Mouse (Mus musculus) C2C12 (cell line): ENCODE results near the gene Pfpl. TPM values are rescaled to one million over a fixed set of nuclear protein-coding genes. Genes with fewer than 3 reads are reported as not detected.

ENCODE experiments used
- H3K27me3 ChIP-seq: one replicate; pipeline ENCODE4 v1.6.1; 2011; ENCODE audit not compliant: control insufficient read depth, insufficient read depth, insufficient read length
- H3K36me3 ChIP-seq: one replicate; pipeline ENCODE4 v1.6.1; 2011; ENCODE audit not compliant: control insufficient read depth, insufficient read depth
- H3K4me3 ChIP-seq: one replicate; pipeline ENCODE4 v1.5.1; 2011; ENCODE audit warnings: mild to moderate bottlenecking, control low read depth; ENCODE audit not compliant: poor library complexity, insufficient read depth, severe bottlenecking
- H3K79me2 ChIP-seq: one replicate; pipeline ENCODE4 v1.6.1; 2011; ENCODE audit not compliant: control insufficient read depth, insufficient read depth
- H3K79me3 ChIP-seq: one replicate; pipeline ENCODE4 v1.6.1; 2011; ENCODE audit warnings: low read depth, control low read depth
- H3ac ChIP-seq: one replicate; pipeline ENCODE3; 2011; ENCODE audit warnings: low read depth; ENCODE audit not compliant: control insufficient read depth, insufficient read length
- CEBPB ChIP-seq: IDR thresholded peaks from one replicate; pipeline ENCODE4 v1.6.1; 2011; ENCODE audit warnings: low read depth, mild to moderate bottlenecking, control low read depth, moderate library complexity
- CTCF ChIP-seq: IDR thresholded peaks from one replicate; pipeline ENCODE4 v1.5.1; 2011; ENCODE audit not compliant: control insufficient read depth, insufficient read depth, insufficient read length
- FOSL1 ChIP-seq: IDR thresholded peaks from one replicate; pipeline ENCODE4 v1.8.0; 2011; ENCODE audit warnings: mild to moderate bottlenecking, low read length; ENCODE audit not compliant: poor library complexity, insufficient read depth, severe bottlenecking
- MAX ChIP-seq: IDR thresholded peaks from one replicate; pipeline ENCODE4 v1.6.1; 2011; ENCODE audit warnings: mild to moderate bottlenecking, control low read depth
- MYOD1 ChIP-seq: IDR thresholded peaks from one replicate; pipeline ENCODE4 v1.6.1; 2011; ENCODE audit warnings: low read depth; ENCODE audit not compliant: control insufficient read depth, insufficient read length
- MYOG ChIP-seq: IDR thresholded peaks from one replicate; pipeline ENCODE4 v1.6.1; 2011; ENCODE audit not compliant: control insufficient read depth, insufficient read length; ENCODE audit errors: extremely low read depth
- USF1 ChIP-seq: IDR thresholded peaks from one replicate; pipeline ENCODE4 v1.6.1; 2011; ENCODE audit warnings: low read depth, mild to moderate bottlenecking, control low read depth, moderate library complexity
- polyA plus RNA-seq: library from polyadenylated mRNA; unstranded; fragments of >200 nt; fragmentation: generic; extraction: Trizol; gene quantifications from one replicate; pipeline ENCODE4 v1.2.1, GENCODE M21; 2012; ENCODE audit warnings: missing spikeins

Pfpl gene
- polyA plus RNA-seq, 1 experiment = not detected

GRCm38 (mm10) chr19:12421680-12422079, 6.0 kb upstream of the Pfpl start:
- no peak overlapping the region for H3ac ChIP-seq
- TF ChIP-seq MYOG = no peak
- TF ChIP-seq FOSL1 = no peak
- TF ChIP-seq CTCF = no peak
- no peak for TF ChIP-seq USF1
- TF ChIP-seq MAX = no peak
- no peak for TF ChIP-seq MYOD1
- H3K79me3 ChIP-seq = no peaks in the 10 kb centered on the region
- H3K36me3 ChIP-seq = no peaks in the 10 kb centered on the region
- no peaks in the 10 kb centered on the region for H3K27me3 ChIP-seq
- H3K4me3 ChIP-seq = no peak overlapping the region
- no peaks in the 10 kb centered on the region for H3K79me2 ChIP-seq

GRCm38 (mm10) chr19:12427101-12427500, 604 bp upstream of the Pfpl start:
- Histone ChIP-seq H3ac (no peak overlapping the region), H3K36me3 (no peaks in the 10 kb centered on the region), H3K79me3 (no peaks in the 10 kb centered on the region), H3K4me3 (no peak overlapping the region), H3K27me3 (no peaks in the 10 kb centered on the region), H3K79me2 (no peaks in the 10 kb centered on the region)
- TF ChIP-seq CEBPB (no peak), CTCF (no peak), MAX (no peak), MYOG (no peak), MYOD1 (no peak), USF1 (no peak), FOSL1 (no peak)

- Histone ChIP-seq H3K4me3 (no peak overlapping the region), H3K36me3 (no peaks in the 10 kb centered on the region), H3K27me3 (no peaks in the 10 kb centered on the region), H3ac (no peak overlapping the region), H3K79me2 (no peaks in the 10 kb centered on the region), H3K79me3 (no peaks in the 10 kb centered on the region)
- no peak for TF ChIP-seq USF1
- no peak for TF ChIP-seq FOSL1
- no peak for TF ChIP-seq MAX
- TF ChIP-seq MYOD1 = no peak
- TF ChIP-seq CEBPB = no peak
- TF ChIP-seq CTCF = peak; percentile 27
- TF ChIP-seq MYOG = no peak
Measured at GRCm38 (mm10) chr19:12433033-12433432, 5.3 kb downstream of the Pfpl start.

- Histone ChIP-seq H3K4me3 (no peak overlapping the region), H3K79me2 (no peaks in the 10 kb centered on the region), H3K27me3 (no peaks in the 10 kb centered on the region), H3K79me3 (no peaks in the 10 kb centered on the region), H3ac (no peak overlapping the region), H3K36me3 (no peaks in the 10 kb centered on the region)
- no peak for TF ChIP-seq MYOG
- TF ChIP-seq MAX = no peak
- no peak for TF ChIP-seq CEBPB
- no peak for TF ChIP-seq USF1
- TF ChIP-seq CTCF = no peak
- TF ChIP-seq FOSL1 = no peak
- TF ChIP-seq MYOD1 = no peak
Measured at GRCm38 (mm10) chr19:12435011-12435416, 7.3 kb downstream of the Pfpl start.

GRCm38 (mm10) chr19:12435750-12436524, 8.2 kb downstream of the Pfpl start:
- Histone ChIP-seq H3K36me3 (no peaks in the 10 kb centered on the region), H3ac (no peak overlapping the region), H3K79me2 (no peaks in the 10 kb centered on the region), H3K27me3 (no peaks in the 10 kb centered on the region), H3K4me3 (no peak overlapping the region), H3K79me3 (no peaks in the 10 kb centered on the region)
- no peak for TF ChIP-seq FOSL1
- TF ChIP-seq MYOD1 = no peak

GRCm38 (mm10) chr19:12439581-12439980, 11.9 kb downstream of the Pfpl start:
- Histone ChIP-seq H3ac (no peak overlapping the region), H3K27me3 (no peaks in the 10 kb centered on the region), H3K79me3 (no peaks in the 10 kb centered on the region), H3K36me3 (no peaks in the 10 kb centered on the region), H3K79me2 (no peaks in the 10 kb centered on the region), H3K4me3 (no peak overlapping the region)
- TF ChIP-seq MYOD1 (no peak), USF1 (no peak), FOSL1 (no peak), CTCF (no peak), MYOG (no peak), MAX (no peak), CEBPB (no peak)
